Mouse (Mus musculus) forebrain, embryonic 16.5 days (tissue): ENCODE results near the gene Rfc4. TPM values are rescaled to one million over a fixed set of nuclear protein-coding genes. Genes with fewer than 3 reads are reported as not detected.

Experiments
- ATAC-seq: fragments of 200-750 bp; cut with Nextera tagmentation; 2 replicates; pipeline ENCODE4 v1.8.0; 2017; ENCODE audit warnings: mild to moderate bottlenecking, moderate library complexity
- H3K27ac ChIP-seq: fragments of 300-500 bp; sonication (generic); 2 replicates; pipeline ENCODE4 v1.5.1; 2014; ENCODE audit warnings: low read length, control low read depth
- H3K27me3 ChIP-seq: fragments of 300-500 bp; sonication (generic); replicated peaks from 2 replicates; pipeline ENCODE4 v1.6.1; 2014; ENCODE audit warnings: low read length; ENCODE audit not compliant: control insufficient read depth, insufficient read depth
- H3K36me3 ChIP-seq: fragments of 300-500 bp; sonication (generic); 2 replicates; pipeline ENCODE4 v1.6.1; 2014; ENCODE audit not compliant: control insufficient read depth, insufficient read depth
- H3K4me1 ChIP-seq: fragments of 300-500 bp; sonication (generic); replicated peaks from 2 replicates; pipeline ENCODE4 v1.6.1; 2014; ENCODE audit warnings: low read length; ENCODE audit not compliant: control insufficient read depth, insufficient read depth
- H3K4me2 ChIP-seq: fragments of 300-500 bp; sonication (generic); 2 replicates; pipeline ENCODE4 v1.6.1; 2014; ENCODE audit warnings: mild to moderate bottlenecking, low read length, control low read depth
- H3K4me3 ChIP-seq: fragments of 300-500 bp; sonication (generic); replicated peaks from 2 replicates; pipeline ENCODE4 v1.5.1; 2014; ENCODE audit warnings: mild to moderate bottlenecking, low read length, control low read depth
- H3K9ac ChIP-seq: fragments of 300-500 bp; sonication (generic); replicated peaks from 2 replicates; pipeline ENCODE4 v1.6.1; 2014; ENCODE audit warnings: low read depth, low read length, control low read depth
- H3K9me3 ChIP-seq: fragments of 300-500 bp; sonication (generic); 2 replicates; pipeline ENCODE4 v1.6.1; 2016; ENCODE audit warnings: low read length; ENCODE audit not compliant: control insufficient read depth
- WGBS: fragments of 180-500 bp; shearing (Covaris S2); extraction: QIAGEN DNeasy Blood & Tissue Kit; methylation state at CpG from one replicate; pipeline ENCODE4 v1.1.7; 2014; 5-methylcytosine and 5-hydroxymethylcytosine counted together
- polyA plus RNA-seq: library from polyadenylated mRNA; unstranded; fragments of >200 nt; fragmentation: Nextera tagmentation; extraction: Ambion mirVana; gene quantifications from 2 replicates; pipeline ENCODE4 v1.2.1, GENCODE M21; 2015

The Rfc4 gene
- polyA plus RNA-seq, 1 experiment from 2014 or later = 67.2 TPM

DNA sequence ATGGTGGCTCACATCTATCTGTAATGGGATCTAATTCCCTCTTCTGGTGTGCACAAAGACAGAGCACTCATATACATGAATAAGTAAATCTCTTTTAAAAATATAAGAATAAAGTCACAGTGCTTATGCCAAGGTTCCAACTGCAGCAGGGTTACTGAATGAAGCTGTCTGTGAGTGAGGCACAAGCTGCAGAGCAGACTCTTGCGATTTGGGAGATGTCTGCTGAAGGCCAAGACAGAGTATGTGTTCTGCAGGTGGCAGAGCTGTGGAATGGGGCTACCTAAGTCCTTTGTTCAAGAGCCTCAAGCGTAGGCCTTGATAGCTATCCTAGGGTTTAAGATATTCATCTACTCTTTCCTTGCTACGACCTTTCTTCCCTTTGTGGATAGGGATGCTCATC is 5.1 kb downstream of the Rfc4 start:
- no peaks in the 10 kb centered on the region for H3K9me3 ChIP-seq
- 87% methylated on average over 3 of the region's 3 CpGs for WGBS
- no peak for ATAC-seq
- peaks cover 2% of the 10 kb centered on the region; the same call in 1 of the 2 replicates for H3K36me3 ChIP-seq
- H3K4me3 ChIP-seq = no peak overlapping the region
- H3K4me2 ChIP-seq = no peak overlapping the region
- no peak overlapping the region for H3K27ac ChIP-seq
- no peak overlapping the region for H3K9ac ChIP-seq
- H3K27me3 ChIP-seq = no peaks in the 10 kb centered on the region
- H3K4me1 ChIP-seq = peaks cover 6% of the 10 kb centered on the region

DNA sequence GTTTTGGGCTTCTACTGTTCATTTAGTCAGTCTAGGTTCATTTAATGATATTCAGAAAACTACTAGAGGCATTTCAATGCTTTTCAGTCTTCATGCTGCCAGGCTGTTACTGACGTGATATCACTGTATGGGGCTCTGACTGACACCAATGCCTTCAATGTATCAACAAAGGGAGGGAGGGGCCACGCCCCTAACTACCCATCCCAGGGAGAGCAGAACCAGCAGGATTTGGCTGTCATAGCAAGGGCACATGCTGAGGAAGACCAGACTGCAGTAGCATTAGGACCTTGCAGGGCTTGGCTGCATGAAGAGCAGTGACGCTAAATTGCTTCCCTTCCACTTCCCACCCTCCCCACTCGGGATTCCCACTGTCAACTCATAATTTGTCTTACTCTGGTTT is 10.4 kb downstream of the Rfc4 start:
- H3K4me2 ChIP-seq = no peak overlapping the region
- no peak overlapping the region for H3K4me3 ChIP-seq
- no peaks in the 10 kb centered on the region for H3K9me3 ChIP-seq
- ATAC-seq = no peak
- no peak overlapping the region for H3K9ac ChIP-seq
- peaks cover 6% of the 10 kb centered on the region for H3K4me1 ChIP-seq
- H3K36me3 ChIP-seq = peaks cover 26% of the 10 kb centered on the region
- no peak overlapping the region for H3K27ac ChIP-seq
- no peaks in the 10 kb centered on the region for H3K27me3 ChIP-seq
- WGBS = 64% methylated on average over 4 of the region's 4 CpGs

DNA sequence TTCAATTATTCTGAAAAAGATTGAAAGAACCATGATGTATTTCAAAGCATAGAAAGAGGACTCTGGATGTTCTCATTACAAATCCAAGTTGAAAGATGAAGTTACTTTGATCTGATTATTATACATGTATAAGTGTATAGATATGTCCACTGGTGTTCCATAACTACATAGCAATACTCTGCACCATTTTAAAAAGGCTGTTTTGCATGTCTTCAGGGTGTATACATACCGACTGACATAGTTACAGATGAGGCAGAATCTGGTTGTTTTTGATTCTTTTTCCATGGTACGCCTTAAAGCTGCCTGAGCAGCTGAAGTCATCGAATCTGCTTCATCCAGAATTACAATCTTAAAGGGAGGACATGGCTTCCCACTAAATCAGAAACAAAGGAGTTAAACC is 12.1 kb downstream of the Rfc4 start:
- Histone ChIP-seq H3K27ac (no peak overlapping the region), H3K9ac (no peak overlapping the region), H3K4me2 (no peak overlapping the region), H3K4me3 (no peak overlapping the region), H3K27me3 (no peaks in the 10 kb centered on the region), H3K36me3 (peaks cover 36% of the 10 kb centered on the region), H3K9me3 (no peaks in the 10 kb centered on the region), H3K4me1 (peaks cover 18% of the 10 kb centered on the region)
- WGBS = 86% methylated on average over 3 of the region's 3 CpGs
- ATAC-seq = no peak

DNA sequence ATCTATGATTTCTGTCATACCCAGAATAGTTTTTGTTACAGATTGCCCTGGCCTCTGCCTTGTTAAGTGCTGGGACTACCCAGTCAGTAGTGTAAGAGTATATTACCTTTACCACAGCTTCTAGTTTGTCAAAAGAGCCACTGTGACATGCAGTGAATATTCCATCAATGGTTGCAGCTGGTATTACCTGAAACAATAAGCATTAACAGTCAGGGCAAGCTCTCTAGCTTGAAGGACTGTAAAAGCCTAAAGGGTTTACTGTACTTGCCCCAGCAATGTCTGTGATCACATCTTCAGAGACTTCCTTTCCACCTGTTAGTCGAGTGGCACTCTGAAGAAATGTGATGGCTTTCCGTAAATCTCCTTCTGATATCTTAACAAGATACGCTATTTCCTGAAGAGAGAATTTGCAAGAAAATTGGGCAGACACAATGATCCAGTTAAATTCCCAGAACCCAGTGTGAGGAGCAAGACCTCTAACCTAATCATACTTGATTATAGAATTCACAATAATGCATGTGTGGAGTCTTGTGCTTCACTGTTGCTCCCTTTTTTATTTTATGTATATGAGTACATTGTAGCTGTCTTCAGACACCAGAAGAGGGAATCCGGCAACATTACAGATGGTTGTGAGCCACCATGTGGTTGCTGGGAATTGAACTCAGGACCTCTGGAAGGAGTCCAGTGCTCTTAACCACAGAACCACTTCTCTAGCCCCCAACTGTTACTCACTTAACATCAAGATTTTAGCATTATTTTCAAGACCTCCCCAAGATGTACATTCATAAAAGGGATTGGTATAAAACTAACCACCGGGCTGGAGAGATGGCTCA is 13.0 kb downstream of the Rfc4 start:
- Histone ChIP-seq H3K4me1 (peaks cover 26% of the 10 kb centered on the region), H3K36me3 (peaks cover 40% of the 10 kb centered on the region), H3K4me2 (no peak overlapping the region), H3K27me3 (no peaks in the 10 kb centered on the region), H3K9ac (no peak overlapping the region), H3K9me3 (no peaks in the 10 kb centered on the region), H3K27ac (no peak overlapping the region), H3K4me3 (no peak overlapping the region)
- 0 out of 2 replicates have a peak, but pooled peaks have one; percentile 32 for ATAC-seq
- WGBS = 66% methylated on average over 5 of the region's 5 CpGs

DNA sequence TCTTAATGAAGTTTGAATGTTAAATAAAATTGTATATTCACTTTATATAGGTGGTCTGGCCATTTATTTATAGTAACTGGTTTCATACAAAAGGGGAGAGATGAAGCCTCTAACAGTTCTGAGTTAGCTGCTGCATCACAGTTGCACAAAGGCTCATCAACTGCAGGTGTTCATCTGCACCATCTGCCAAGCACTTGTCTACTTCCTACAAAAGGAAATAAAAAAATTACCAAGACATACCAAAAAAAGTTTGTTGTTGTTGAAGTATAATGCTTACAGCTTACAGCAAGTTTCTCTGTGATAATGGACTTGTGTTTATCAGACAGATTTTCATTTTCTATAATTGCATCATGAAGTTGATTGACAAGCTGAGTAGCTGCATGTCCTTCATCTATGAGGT is 13.6 kb downstream of the Rfc4 start:
- Histone ChIP-seq H3K4me2 (no peak overlapping the region), H3K9ac (no peak overlapping the region), H3K4me1 (peaks cover 32% of the 10 kb centered on the region), H3K9me3 (no peaks in the 10 kb centered on the region), H3K27ac (no peak overlapping the region), H3K27me3 (no peaks in the 10 kb centered on the region), H3K36me3 (peaks cover 44% of the 10 kb centered on the region), H3K4me3 (no peak overlapping the region)
- no peak for ATAC-seq

DNA sequence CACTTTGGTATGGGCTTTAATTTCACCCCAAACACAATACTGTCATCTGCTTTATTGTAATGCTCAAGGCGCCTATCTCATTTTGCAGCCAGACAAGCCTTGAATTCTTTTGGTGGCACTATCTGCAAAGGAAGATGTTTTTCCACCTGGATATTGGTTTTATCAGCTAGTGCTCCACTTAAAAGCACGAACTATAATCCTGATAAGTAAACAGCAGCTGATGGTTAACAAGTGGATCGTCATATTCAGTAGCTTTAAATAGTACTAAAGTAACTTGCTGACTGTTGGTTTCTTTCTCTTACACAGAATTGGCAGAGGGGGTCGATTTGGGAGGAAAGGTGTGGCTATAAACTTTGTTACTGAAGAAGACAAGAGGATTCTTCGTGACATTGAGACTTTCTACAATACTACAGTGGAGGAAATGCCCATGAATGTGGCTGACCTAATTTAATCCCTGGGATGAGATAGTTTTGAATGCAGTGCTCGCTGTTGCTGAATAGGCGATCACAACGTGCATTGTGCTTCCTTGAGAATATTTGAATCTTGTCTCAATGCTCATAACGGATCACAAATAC is 14.6 kb downstream of the Rfc4 start:
- H3K9me3 ChIP-seq = no peaks in the 10 kb centered on the region
- no peak overlapping the region for H3K9ac ChIP-seq
- no peaks in the 10 kb centered on the region for H3K27me3 ChIP-seq
- no peak for ATAC-seq
- H3K36me3 ChIP-seq = peaks cover 44% of the 10 kb centered on the region
- no peak overlapping the region for H3K4me2 ChIP-seq
- H3K27ac ChIP-seq = no peak overlapping the region
- peaks cover 34% of the 10 kb centered on the region for H3K4me1 ChIP-seq
- no peak overlapping the region for H3K4me3 ChIP-seq
- WGBS = 48% methylated on average over 9 of the region's 9 CpGs

DNA sequence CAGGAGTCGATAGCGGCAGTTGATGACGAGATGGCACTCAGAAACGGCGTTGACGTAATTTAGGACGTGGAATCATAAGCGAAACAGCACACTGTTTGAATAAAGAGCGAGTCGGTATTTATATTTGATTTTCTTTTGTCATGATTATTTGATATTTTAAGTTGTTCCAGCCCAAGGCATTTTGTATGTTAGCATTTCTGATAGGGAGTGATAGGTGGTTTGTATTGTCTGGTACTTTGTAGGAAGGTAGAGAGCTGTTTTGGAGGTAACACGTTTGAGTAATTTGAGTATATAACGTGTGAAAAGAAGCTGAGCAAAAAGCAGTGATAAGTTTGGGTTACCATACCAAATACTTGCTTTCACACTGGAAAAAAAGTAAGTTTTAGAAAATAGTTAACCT is 15.2 kb downstream of the Rfc4 start:
- 81% methylated on average over 12 of the region's 12 CpGs for WGBS
- no peak overlapping the region for H3K9ac ChIP-seq
- no peaks in the 10 kb centered on the region for H3K27me3 ChIP-seq
- no peak overlapping the region for H3K4me2 ChIP-seq
- H3K4me1 ChIP-seq = peaks cover 34% of the 10 kb centered on the region
- H3K4me3 ChIP-seq = no peak overlapping the region
- no peak overlapping the region for H3K27ac ChIP-seq
- ATAC-seq = no peak
- H3K9me3 ChIP-seq = no peaks in the 10 kb centered on the region
- peaks cover 44% of the 10 kb centered on the region for H3K36me3 ChIP-seq

DNA sequence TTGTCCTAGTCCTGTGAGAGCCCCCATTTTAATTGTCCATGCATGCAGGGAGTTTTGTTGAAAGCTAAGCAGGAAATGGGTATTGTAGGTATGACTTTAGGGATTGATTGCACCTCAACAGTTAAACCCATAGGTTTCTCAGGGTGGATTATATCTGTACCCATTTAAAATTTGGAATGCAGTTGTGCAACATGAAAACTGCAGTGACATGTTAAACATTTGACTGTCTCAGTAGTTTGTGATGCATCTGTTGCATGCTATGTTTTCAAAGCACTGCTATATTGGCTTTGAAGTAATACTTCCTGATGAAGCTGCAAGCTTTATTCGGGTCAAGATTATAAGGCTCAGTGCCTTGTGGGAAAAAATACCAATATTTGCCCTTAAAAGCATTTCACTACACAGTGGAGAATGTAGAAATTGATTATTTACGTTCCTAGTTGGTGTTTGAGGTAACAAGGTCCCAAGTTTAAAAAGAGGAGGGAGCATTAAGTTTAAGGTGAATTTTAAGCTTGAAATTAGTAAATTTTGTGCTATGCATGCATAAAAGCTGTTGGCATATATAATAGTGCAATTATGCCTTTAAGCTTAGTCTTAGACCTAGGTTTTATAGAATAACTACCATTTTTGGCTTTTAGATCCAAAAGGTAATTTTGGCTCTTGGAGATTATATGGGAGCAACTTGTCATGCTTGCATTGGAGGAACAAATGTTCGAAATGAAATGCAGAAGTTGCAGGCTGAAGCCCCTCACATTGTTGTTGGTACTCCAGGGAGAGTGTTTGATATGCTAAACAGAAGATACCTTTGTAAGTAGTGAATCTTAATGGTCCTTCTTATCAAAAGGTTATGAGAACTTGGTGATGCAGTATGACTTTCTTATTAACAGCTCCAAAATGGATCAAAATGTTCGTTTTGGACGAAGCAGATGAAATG is 17.9 kb downstream of the Rfc4 start:
- no peak for ATAC-seq
- peaks cover 34% of the 10 kb centered on the region for H3K4me1 ChIP-seq
- WGBS = 55% methylated on average over 5 of the region's 5 CpGs
- peak overlapping the region; percentile 100 for H3K4me3 ChIP-seq
- no peaks in the 10 kb centered on the region for H3K27me3 ChIP-seq
- H3K9me3 ChIP-seq = no peaks in the 10 kb centered on the region
- H3K9ac ChIP-seq = peak overlapping the region; percentile 100
- no peak overlapping the region for H3K27ac ChIP-seq
- peaks cover 36% of the 10 kb centered on the region for H3K36me3 ChIP-seq
- H3K4me2 ChIP-seq = peak overlapping the region; percentile 90

DNA sequence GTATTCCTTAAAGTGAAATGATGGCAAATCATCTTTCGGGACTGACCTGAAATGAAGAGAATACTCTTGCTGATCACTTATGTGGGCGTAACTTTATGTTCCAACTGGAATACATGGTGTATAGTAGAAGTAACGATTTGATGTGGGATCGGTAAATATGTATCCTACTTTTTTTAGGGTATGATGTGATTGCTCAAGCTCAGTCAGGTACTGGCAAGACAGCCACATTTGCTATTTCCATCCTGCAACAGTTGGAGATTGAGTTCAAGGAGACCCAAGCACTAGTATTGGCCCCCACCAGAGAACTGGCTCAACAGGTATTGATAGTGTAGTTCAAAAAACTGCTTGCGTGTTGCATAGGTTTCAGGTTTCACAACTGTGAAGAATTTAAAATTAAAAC is 18.6 kb downstream of the Rfc4 start:
- Histone ChIP-seq H3K9me3 (no peaks in the 10 kb centered on the region), H3K36me3 (peaks cover 30% of the 10 kb centered on the region), H3K4me1 (peaks cover 34% of the 10 kb centered on the region), H3K4me2 (peak overlapping the region; percentile 90), H3K27me3 (no peaks in the 10 kb centered on the region), H3K4me3 (peak overlapping the region; percentile 100), H3K9ac (peak overlapping the region; percentile 100), H3K27ac (no peak overlapping the region)
- no peak for ATAC-seq
- WGBS = 4% methylated on average over 5 of the region's 5 CpGs
